Mouse (Mus musculus) neural tube, embryonic 10.5 days (tissue): ENCODE measurements around the gene Dclre1c.
A peak's percentile ranks its signal among the peaks of the same experiment; 100 is the strongest.

Experiments
- DNase-seq: peaks from one replicate; pipeline ENCODE4 v3.0.0-alpha.2; 2017; ENCODE audit warnings: low spot score; ENCODE audit errors: extremely low spot score

The Dclre1c gene

DNA sequence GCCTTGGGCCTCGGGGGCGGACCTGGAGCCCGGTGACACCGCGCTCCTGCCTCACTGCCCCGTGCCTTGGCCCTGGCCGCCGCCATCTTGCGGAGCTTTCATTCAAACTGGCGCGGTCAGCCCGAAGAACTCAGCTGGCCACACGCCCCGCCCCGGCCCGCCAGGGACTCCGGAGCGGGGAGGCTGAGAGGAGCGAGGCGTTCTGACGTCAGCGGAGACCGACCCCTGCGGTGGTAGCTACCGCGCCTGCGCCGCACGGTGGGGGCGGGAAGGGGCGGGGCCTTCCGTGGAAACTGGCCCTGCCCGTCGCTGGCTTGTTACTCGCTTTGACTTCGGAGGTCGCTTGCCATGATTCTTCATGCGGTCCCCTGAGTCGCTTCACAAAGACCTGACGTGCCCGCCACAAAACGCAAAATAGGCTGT lies 50.9 kb downstream of the Dclre1c start, which contains the start of gene Suv39h2:
Suv39h2 (minus strand) TSS at position 171 of the 423 bp plus-strand sequence.
- peak; percentile 99 for DNase-seq

DNA sequence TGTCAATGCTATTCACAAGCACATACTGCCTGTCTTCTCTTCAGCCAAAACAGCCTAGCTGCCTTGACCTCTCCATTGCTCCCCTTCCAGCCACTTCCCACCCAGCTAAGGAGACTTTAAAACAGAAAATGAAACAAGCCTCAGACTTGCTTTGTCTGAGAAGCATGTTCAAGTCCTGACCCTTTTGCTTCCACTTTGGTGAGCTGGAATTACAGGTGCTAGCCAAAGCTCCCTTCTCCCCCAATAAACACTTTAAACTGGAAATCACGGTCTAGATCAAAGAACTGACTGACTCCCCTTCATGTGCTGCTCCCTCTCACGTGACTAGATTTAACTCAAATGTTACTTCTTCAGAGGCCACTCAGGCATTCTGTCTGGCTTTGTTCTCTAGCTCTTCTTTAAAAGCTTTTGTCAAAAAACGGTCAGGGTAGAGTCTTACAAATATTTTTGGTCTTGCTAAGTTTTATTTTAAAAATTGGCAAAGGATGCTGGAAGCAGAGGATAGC lies 51.9 kb downstream of the Dclre1c start:
- DNase-seq, result no peak

- no peak for DNase-seq
Measured at GRCm38 (mm10) chr2:3480239-3480638, 56.3 kb downstream of the Dclre1c start.

DNA sequence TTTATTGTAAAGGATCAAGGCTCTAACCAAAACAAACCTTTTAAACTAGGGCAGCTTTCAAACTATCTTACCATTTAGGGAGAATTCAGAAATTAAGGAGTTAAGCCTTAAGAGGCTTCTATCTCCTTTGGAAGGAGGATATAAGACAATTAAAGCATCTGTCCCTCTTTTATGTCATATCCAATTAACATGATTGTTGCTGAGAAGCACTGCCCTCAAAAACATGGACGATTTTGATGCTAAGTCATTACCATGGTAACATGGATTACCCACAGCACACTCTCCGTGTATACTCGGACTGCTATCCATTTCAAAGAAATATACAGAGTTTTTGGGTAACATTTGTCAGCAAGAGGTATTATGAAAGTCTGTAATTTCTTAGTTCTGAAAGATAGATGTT lies 65.9 kb downstream of the Dclre1c start:
- DNase-seq, result no peak

- DNase-seq, result no peak
Measured at GRCm38 (mm10) chr2:3493833-3494409, 70.0 kb downstream of the Dclre1c start.

GRCm38 (mm10) chr2:3499543-3499942 lies 75.6 kb downstream of the Dclre1c start:
- DNase-seq, result no peak

GRCm38 (mm10) chr2:3500886-3501285 lies 77.0 kb downstream of the Dclre1c start:
- no peak for DNase-seq

GRCm38 (mm10) chr2:3512076-3512475 lies 88.1 kb downstream of the Dclre1c start:
- DNase-seq, result no peak

- DNase-seq, result peak; percentile 93
Measured at GRCm38 (mm10) chr2:3512552-3513454, 88.9 kb downstream of the Dclre1c start, which contains the start of the genes Gm45902, Hspa14 and Cdnf. Gm45902 (minus strand) TSS chr2:3512790. Hspa14 (minus strand) TSS chr2:3512814. Cdnf (plus strand) TSS chr2:3513030.
